Mouse (Mus musculus) adrenal gland, postnatal 14 days (tissue): ENCODE measurements around the gene Tmem30c. TPM values are rescaled to one million over a fixed set of nuclear protein-coding genes. Genes with fewer than 3 reads are reported as not detected.
"Not testable (repeated sequence)": the region's sequence is repeated elsewhere in the genome, so short reads cannot be mapped to it uniquely, and the experiment has no call there.

Experiments used
- DNase-seq: peaks from one replicate; pipeline ENCODE4 v3.0.0; 2021; ENCODE audit warnings: mixed read lengths
- total RNA-seq: library from RNA; stranded (reverse); gene quantifications from 2 replicates; pipeline ENCODE4 v1.2.3, GENCODE M21; 2021

Tmem30c gene
- total RNA-seq, 1 experiment from 2014 or later = not detected

DNA sequence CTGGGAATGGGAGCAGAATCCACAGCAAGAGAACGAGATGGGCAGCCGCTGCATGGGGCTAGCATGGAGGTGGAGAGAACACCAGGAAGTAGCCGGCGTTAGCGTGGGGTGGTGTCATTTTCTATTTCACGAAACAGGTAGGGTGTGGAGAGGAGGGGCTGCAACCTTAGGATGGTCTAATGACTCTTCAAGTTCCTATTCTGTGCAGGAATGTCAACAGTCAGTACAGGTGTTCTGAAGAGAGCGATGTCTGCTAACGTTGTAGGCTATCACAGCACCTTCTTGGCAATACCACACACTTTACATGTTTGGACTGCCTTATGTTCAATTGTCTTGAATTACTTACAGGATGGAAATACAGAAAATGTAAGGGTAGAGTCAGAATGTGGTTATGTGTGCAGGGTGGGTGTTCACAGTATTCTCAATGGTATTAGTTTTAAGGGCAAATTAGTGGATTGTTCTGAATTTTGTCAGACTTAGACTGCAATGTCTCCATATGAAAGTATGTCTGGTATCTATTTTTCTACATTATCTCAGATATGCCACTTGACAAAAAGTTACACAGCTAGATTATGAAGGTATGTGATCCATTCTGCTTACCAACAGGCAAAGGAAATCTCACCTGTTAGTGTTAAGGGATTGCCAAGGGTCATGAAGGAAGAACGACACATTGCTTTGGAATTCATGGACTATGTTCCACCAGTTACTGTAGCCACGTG is 2.7 kb upstream of the Tmem30c start:
- no peak for DNase-seq

DNA sequence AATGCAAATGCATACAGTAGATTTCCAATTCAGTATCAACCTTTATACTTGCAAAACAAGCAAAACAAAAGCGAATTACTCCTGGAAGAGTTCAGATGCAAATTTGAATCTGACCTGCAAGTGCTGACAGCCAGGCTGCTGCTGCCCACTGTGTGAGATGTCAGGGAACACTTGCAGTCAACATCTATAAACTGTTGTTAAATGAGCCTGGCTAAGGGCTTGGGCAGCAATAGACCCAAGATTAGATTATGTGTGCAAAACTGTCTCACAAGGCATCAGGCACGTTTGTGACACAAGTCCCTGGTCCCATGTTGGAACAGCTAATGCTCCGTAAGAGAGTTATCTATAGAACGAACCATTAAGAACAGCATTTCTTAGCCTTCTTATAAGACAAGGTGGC is 369 bp downstream of the Tmem30c start:
- DNase-seq = no peak

DNA sequence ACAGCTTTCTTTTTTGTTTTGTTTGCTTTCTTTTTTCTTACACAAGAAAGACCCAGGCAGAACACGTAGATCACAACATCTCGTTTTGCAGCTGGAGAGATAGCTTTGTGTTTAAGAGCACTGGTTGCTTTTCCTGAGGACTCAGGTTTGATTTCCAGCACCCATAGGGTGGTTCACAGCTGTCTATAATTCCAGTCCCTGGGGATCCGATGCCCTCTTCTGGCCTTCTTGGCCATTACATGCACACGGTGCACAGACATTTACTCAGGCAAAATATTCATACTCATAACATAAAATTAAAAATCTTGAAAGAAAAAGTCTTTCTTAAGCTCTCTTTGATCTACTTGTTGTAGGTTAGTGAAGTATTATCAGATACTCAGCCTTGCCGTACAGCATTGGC is 969 bp downstream of the Tmem30c start:
- DNase-seq = no peak

DNA sequence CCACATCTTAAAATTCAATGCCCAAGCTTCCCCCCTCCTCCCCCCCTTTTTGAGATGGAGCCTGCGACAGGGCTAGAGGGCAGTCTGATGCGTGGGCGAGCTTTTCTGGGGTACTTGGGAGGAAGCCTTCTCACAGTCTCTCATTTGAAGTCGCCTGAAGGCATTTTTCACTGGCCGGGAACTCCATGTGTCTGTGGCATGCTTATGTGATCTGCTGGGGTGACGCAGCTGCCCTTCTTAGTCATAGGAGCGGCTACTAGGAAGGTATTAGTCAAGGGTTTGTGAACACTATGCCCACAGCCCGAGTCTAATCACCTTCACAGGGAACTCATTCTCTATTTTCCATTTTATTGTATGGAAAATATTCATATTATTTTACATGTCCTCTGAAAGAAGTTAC is 11.2 kb downstream of the Tmem30c start:
- DNase-seq = no peak

DNA sequence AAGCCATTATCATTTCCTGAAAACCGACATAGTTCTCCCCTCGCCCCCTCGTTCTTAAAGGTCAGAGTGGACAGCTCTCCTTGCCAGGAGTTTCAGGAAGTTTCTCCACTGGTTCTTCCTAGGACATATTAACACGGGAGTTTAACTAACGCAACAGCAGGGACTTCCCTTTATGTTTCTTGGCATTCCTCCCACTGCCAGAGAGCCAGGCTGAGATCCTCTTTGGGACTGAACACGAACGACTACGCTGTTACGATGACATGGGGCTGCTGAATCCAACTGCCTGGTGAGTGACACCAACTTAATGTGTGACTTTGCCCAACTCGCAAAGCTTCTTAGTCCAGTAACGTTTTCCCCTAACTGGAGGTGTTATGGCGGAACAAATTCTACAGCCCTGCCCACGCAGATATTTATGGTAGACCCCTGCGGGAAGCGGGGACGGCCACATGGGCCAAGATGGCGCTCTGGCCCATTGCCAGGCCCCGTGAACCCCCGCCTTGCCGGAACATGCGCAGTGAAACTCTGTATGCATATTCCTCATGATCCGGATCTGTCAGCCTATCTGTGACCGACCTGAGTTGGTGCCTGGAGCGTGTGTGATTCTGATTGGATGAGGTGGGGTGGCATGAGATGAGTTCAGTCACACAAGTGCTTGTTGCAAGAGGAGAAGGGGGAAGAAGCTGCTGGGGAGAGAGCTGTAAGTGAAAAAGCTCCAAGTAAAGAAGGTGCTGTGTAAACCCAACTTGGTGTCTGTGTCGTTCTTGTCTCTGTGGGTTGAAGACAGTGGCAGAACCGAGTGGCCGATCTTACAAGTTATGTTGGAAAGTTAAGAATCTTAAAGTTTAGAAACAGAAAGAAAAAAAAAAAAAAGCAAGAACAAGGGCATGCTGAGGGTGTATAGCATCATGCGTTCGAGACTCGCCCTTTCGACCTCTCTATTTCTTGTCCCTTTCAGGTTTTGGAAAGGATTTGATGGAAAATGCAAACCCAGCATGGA is 12.1 kb downstream of the Tmem30c start:
- DNase-seq = no peak

DNA sequence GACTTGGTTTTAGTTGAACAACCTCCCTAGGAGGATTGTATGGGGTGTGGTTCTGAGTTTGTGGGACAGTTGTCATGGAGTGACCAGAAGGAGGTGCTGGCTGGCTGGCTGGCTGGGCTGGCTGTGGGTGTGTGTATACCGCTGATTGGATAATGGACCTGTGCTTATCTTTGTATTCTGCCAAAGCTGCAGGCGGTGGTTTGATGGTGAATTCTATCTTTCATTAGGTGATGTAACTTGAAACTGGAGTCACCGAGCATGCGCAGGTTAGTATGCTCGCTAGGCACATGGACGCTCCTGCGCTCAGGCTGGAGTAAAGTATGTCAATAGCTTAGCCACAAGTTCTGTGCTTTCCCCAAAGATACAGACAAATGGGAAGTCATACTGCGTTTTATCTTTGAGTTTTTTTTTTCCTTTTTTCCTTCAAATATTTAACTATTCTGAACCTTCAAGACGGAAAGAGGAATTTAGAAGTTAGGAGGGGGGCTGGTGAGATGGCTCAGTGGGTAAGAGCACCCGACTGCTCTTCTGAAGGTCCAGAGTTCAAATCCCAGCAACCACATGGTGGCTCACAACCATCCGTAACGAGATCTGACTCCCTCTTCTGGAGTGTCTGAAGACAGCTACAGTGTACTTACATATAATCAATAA is 13.6 kb downstream of the Tmem30c start:
- no peak for DNase-seq

DNA sequence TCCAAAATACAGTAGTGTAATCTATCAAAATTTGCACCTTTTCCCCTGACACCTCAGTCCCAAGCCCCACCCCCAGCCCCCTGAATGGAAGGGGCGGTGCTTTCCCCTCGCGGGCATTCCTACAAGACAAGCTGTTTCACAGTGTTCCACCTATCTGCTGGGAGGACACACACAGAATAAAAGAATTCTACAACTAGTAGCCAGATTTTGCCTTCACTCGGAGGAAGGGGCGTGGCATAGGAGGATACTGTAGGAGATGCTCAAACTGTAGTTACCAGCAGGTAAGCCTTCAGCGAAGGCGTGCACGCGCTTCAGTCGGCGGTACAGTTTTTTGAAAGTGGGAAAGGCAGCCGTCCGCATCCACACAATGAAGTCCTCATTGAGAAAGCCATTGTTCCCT is 22.9 kb downstream of the Tmem30c start:
- DNase-seq = no peak

DNA sequence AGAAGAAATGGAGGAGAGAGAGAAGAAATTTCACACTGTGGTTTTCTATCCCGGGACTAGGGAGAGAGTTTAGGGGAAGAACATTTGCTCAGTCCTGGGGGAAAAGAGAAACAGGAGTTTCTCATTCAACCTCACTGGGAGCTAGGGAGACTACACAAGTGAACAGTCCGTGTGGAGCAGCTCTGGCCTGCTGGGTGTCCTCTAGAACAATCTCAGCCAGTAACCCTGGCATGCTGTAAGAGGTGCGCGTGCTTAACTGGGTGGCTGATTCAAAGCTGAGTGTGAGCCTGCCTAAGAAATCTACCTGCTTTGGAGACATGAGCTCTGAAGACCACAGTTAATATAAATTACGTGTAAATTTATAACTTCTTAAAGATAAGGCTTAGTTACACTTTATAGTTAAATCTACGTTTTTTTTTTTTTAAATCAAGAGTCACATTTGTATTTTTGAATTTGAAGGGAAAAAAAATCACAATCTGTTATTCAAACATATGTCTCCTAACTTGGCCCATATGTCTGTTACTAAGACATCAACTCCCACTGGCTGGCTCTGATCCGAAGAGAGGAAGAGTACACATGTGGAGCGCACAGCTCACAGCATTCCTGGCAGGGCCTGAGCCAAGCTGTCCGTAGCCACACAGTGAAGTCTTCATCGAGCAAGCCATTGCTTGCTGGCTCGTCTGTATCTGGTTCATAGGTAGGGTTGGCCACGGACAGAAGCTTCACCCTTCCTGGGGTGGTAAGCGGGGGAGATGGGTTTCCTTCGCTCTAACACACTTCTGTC is 24.4 kb downstream of the Tmem30c start:
- no peak for DNase-seq

DNA sequence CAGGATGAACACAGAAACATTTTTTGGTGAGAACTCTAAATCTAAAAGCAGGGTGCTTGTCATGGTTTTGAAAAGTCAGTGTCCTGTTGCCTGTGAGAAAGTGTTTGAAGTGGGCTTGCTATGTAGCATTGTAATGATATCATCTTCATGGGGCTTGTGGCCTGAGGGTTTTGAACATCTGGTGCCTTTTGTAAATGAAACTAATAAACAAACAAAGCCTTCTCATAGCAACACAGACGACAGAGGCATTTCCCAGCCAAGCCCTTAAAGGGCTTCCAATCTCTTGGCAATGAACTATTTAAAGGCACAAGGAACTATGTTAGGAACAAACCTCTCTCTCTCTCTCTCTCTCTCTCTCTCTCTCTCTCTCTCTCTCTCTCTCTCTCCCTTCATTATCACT is 25.6 kb downstream of the Tmem30c start:
- DNase-seq = no peak

DNA sequence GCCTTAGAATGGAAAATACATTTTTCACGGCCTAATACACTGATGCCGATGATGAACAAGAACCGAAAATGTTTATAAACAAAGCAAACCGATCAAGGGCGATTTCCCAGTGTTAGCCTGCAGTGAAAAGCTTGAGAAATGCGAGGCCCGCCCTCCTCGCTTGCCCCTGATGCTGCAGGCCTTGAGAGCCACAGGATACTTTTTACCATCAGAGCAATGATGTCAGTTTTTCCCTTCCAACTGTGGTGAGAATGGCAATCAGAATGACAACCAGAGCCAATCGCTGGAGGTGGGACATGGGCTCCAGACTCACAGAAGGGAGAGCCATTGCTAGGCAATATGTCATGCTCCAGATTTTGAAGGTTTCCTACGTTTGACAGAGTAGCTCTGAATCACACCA is 32.5 kb downstream of the Tmem30c start:
- DNase-seq = no peak

DNA sequence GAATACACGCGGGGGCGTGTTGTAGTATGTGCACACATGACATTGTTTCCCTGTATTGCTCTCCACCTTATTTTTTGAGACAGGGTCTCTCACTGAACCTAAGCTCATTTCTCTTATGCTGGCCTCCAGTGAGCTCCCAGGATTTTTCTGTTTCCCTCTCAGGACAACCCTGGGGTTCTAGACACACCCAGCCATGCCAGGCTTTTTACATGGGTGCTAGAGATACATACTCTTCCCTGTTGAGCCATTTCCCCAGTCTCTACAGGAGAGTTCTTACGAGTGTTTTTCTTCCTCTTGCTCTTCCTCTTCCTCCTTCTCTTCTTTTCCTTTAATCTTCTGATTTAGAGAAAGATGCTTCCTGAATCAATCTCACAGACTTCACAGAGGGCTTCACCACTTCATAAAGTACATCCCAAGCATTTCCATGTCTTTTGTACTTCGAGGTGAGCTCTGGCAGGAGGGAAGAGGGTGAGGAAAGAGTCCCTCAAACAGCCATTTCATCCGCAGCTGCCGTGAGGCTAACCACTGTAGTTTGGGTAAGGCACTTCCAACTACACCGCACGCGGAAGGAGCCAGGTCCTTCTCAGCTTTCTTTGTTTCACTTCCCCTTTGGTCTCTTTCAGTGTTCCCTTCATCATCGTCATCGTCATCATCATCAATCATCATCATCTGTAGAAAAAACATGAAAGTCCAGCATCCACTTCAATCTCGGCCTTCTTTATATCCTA is 33.1 kb downstream of the Tmem30c start:
- DNase-seq = no peak

DNA sequence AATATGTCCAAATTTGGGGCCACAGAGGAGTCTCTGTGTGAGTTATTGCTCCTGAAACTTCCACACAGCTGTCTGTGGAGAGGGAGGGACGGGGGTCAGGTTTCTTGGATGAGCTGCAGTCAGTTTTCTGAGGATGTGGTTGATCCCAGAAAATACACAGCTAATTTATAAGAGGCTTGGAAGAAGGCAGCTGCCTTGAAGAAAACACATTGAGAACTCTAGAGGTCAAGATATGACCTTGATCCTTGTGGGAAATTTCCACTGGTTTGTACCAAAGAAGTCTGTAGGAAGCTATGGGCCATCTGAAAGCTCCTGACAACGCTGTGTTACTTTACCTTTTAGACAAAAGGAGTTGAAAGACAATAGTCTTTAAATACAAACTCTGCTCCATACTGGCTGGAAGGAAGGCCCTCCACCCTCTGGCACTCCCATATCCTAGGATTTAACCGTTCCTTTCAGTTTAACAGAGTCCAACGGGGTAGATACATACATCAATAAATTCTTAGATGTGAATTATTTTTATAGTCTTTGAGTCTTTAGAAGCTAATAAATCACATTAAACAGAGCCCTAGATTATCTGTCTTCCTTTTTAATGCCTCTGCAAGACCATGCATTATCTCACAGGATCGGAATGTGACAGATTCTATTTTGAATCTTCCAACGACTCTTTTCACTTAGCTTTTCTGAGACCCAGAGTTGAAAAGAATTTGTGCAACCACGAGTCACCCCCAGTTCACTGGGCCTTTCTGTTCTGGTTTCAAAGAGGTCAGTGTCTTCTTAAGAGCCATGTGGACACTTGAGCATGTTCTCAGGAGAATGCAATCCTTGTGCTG is 40.9 kb downstream of the Tmem30c start:
- DNase-seq = no peak

DNA sequence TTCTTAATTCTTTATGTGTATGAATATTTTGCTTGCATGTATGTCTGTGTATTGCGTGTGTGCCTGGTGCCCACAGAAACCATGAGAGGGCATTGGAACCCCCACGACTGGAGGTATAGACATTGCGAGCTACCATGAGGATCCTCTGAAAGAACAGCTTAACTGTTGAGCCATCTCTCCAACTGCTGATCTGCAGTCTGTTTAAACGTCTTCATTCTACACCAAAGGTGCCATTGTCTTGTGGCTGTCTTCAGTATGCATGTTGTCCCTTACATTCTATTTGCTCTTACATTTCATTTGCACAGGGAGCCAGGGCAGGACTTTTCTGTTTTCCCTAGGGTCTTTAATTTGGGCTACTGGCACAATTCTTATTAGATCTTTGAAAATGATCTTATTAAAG is 41.7 kb downstream of the Tmem30c start:
- no peak for DNase-seq

DNA sequence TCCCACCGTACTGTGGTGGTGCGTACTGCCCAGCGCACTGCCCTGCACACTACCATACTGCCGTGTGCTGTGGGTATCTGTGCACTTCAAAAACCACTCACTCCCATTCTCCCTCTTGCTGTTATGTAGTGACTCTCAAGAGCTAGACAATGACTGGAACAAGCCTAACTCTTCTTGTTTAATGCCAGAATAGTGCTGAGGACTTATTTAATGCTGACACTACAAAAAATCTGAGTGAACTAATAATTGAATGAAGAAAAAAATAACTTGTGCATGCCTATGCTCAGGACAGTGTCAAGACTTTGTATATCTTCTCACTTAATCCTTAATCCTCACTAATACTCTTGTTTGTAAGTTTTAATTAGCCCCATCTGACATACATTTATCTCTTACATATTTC is 45.2 kb downstream of the Tmem30c start:
- no peak for DNase-seq

DNA sequence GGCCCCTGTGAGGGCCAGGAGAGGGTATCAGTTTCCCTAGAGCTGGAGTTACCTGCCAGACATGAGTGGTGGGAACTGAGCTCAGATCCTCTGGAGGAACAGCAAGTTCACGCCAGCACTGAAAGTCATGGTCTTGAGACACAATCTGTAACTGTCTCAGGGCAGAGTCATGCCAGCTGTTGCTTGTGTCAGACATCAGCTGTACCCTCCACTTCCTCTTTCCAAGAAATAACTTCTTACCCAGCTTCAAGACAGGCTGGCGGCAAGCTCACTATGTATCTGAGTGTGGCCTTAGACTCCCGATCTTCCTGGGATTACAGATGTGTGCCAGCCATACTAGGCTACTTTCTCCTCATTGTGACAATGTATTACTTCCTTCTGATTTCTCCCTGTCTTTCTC is 46.1 kb downstream of the Tmem30c start:
- DNase-seq = no peak

DNA sequence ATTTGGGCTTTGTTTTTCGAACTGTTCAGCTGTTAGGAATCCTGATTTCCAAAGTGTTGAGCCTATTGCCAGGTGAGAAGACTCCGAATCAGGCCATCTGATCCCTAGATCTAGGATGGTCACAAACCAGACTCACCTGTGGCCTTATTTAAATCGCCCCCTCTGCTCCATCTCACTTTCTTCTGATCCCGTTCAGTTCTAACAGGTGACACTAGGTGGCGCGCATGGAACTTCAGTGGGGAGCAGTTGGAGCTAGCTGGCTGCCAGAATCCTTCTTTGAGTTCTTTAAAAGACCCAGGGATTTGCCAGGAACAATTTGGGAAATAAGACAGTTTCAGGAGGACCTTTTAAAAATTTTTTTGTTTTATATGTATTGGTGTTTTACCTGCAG is 48.8 kb downstream of the Tmem30c start:
- peak; percentile 88 for DNase-seq

DNA sequence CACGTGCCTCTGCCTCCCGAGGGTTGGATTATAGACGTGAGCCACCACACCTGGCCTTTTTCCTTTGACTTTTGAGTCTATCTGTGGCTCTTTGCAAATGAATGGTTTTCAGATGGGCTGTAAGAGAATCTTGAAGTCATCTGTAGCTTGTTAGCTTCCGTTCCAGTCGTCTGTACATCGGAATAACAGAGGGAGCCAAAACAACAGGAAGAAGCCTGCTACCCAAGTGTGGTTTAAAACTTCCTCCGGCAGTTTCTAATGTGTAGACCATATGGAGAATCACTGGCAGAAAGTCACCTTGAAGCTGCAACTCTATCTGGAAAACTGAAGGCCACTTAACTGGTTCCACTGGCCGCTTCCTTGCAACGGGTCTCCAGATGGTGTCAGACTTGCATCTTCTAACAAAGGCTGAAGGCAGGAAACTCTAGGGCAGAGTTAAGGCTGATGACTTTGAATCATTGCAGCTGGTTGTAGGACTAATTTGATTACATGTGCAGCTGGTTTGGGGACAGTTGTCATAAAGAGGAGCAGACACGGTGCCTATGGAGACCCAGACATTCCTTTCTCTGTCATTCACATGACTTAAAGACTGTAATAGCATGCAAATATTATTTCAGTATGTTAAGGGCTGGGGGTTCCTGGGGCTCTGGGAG is 49.3 kb downstream of the Tmem30c start:
- DNase-seq = peak; percentile 23

DNA sequence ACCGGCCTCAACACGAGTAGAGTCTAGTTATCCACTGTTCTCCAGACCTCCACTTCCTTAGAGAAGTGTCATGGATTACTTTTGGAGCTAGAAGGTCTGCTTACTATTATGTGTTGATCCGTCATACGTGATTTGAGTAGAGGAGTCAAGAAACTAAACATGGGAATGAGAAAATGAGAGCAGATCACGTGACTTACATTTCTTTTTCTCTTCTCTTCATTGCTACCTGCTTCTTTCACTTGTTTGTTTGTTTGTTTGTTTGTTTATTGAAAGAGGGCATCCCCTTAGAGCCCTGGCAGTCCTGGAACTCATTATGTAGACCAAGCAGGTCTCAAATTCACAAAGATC is 49.8 kb downstream of the Tmem30c start:
- no peak for DNase-seq

DNA sequence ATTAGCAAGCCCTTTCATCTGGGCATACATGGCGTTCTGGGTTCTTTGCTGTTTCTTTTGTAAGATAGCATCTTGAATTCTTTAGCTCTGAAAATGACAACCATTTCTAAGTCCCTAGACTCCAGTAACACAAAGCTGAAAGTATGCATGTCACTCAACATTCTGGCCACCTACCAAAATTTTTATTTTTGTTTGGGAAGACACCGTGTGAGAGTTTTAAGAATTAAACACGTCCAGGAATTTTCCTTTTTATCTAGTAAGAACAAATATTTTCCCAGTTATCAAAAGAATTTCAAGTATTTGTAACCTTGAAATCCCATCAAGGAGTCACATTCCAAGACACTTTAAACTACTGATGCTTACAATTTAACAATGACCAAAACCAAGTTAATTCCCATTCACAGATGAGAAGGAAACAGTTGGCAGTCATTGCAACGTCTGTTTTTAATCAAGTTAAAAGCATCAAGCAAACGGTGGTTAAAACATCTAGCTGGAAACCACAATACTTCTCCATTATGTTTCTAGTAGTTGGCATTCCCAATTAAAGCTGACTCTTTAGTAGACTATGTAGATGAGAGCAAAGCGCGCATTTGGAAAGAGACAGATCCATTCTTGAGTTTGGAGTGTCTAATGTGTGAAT is 56.7 kb downstream of the Tmem30c start:
- DNase-seq = no peak

DNA sequence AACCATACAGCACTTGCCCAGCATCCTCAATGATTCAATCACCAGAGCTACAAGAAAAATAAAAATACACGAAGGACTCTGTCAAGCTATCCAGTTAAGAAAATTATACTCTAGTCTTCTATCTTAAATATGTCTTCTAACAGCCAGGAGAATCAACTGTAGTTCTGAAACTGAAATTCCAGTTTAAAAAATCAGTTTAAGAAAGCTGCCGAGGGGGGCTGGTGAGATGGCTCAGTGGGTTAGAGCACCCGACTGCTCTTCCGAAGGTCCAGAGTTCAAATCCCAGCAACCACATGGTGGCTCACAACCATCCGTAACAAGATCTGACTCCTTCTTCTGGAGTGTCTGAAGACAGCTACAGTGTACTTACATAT is 60.7 kb downstream of the Tmem30c start:
- DNase-seq = not testable (repeated sequence)
